In genomic region chr1:63001874-63002273, GRCm38 (mm10) we compare ENCODE assay signal across 18 mouse cellular contexts.
"Had no signal": no experiment of that assay in that cellular context is flagged by ENCODE, and none has a peak within 500 bp of the region (broad histone marks: within the 10 kb centered on the region; RNA-seq: fewer than 3 reads in every experiment).

No protein-coding gene starts in this region.

- ATAC-seq: liver, postnatal 0 days had no signal

- DNase-seq: kidney, adult 8-10 months; kidney, postnatal 36 days; layer of hippocampus, adult 9-11 months; layer of hippocampus, postnatal 36 days; liver; liver, embryonic 13.5 days; liver, postnatal 0 days; lung, postnatal 14 days; right cerebral cortex, adult 18-20 months; right cerebral cortex, postnatal 25 days; thymus, postnatal 4 days had no signal

- H3K27me3 ChIP-seq: limb, embryonic 12.5 days; liver, embryonic 13.5 days; lung, embryonic 15.5 days; neural tube, embryonic 15.5 days had no signal

- H3K36me3 ChIP-seq: limb, embryonic 12.5 days; liver, embryonic 13.5 days; lung, embryonic 15.5 days; neural tube, embryonic 15.5 days had no signal

- H3K9me3 ChIP-seq: limb, embryonic 12.5 days; liver, embryonic 13.5 days; lung, embryonic 15.5 days; megakaryocyte, embryonic 14.5 days; neural tube, embryonic 15.5 days had no signal

- H3K4me3 ChIP-seq: limb, embryonic 12.5 days; liver, embryonic 13.5 days; lung, embryonic 15.5 days; megakaryocyte, embryonic 14.5 days; myocyte; neural tube, embryonic 15.5 days had no signal

- H3K27ac ChIP-seq: limb, embryonic 12.5 days; liver, embryonic 13.5 days; lung, embryonic 15.5 days; macrophage; neural tube, embryonic 15.5 days; stomach, postnatal 0 days had no signal

- H3K4me1 ChIP-seq: limb, embryonic 12.5 days; liver, embryonic 13.5 days had no signal
